Mouse (Mus musculus) liver, embryonic 14.5 days (tissue): ENCODE measurements at regions not wholly inside any gene's neighbourhood (a gene's known extent, or its start where the extent isn't known, plus 50 kb on each side); places are given as distances from the start of the nearest gene placed in this dataset.

Experiments used
- ATAC-seq: fragments of 200-750 bp; cut with Nextera tagmentation; 2 replicates; pipeline ENCODE4 v1.8.0; 2017; ENCODE audit warnings: moderate number of reproducible peaks, mild to moderate bottlenecking, moderate library complexity; ENCODE audit not compliant: insufficient read depth
- DNase-seq, 3 experiments: peaks; one replicate each; pipeline ENCODE4 v3.0.0-alpha.2; 2012 to 2013; ENCODE audit warnings: low read depth in 3 of 3, low spot score in 3 of 3
- H3K27ac ChIP-seq: fragments of 300-500 bp; sonication (generic); 2 replicates; pipeline ENCODE4 v1.5.1; 2014; ENCODE audit warnings: moderate library complexity, mild to moderate bottlenecking, control low read depth, inconsistent platforms
- H3K27me3 ChIP-seq: fragments of 300-500 bp; sonication (generic); 2 replicates; pipeline ENCODE4 v1.6.1; 2014; ENCODE audit warnings: mild to moderate bottlenecking, low read length, moderate library complexity; ENCODE audit not compliant: control insufficient read depth, insufficient read depth
- H3K36me3 ChIP-seq: fragments of 300-500 bp; sonication (generic); replicated peaks from 2 replicates; pipeline ENCODE4 v1.6.1; 2014; ENCODE audit warnings: low read depth; ENCODE audit not compliant: control insufficient read depth, insufficient read depth
- H3K4me1 ChIP-seq, 2 experiments: fragments of 200-500 bp in 1 of 2; fragments of 300-500 bp in 1 of 2; sonication (generic) in 1 of 2; replicated peaks; 2 replicates each; pipeline ENCODE4 v1.6.1; 2012 to 2014; ENCODE audit warnings: antibody characterized with exemption in 1 of 2, inconsistent platforms in 1 of 2, low read length in 1 of 2; ENCODE audit not compliant: control insufficient read depth in 2 of 2, insufficient read depth in 2 of 2
- H3K4me2 ChIP-seq: fragments of 300-500 bp; sonication (generic); 2 replicates; pipeline ENCODE4 v1.6.1; 2014; ENCODE audit warnings: low read depth, mild to moderate bottlenecking, control low read depth, moderate library complexity
- H3K4me3 ChIP-seq, 2 experiments: fragments of 200-500 bp in 1 of 2; fragments of 300-500 bp in 1 of 2; sonication (generic) in 1 of 2; 2 replicates each; pipeline ENCODE4 v1.5.1; 2012 to 2014; ENCODE audit warnings: low read depth in 2 of 2, low read length in 2 of 2, mild to moderate bottlenecking in 2 of 2, control low read depth in 1 of 2, inconsistent platforms in 1 of 2, moderate library complexity in 1 of 2; ENCODE audit not compliant: insufficient read depth in 1 of 2
- H3K9ac ChIP-seq: fragments of 300-500 bp; sonication (generic); replicated peaks from 2 replicates; pipeline ENCODE4 v1.6.1; 2014; ENCODE audit warnings: mild to moderate bottlenecking, control low read depth, moderate library complexity
- H3K9me3 ChIP-seq: fragments of 300-500 bp; sonication (generic); 2 replicates; pipeline ENCODE4 v1.6.1; 2016; ENCODE audit warnings: low read length, mixed read lengths; ENCODE audit not compliant: control insufficient read depth
- CTCF ChIP-seq: IDR thresholded peaks from 2 replicates; pipeline ENCODE4 v1.5.1; 2016; ENCODE audit warnings: antibody characterized with exemption, low read depth, control low read depth
- EP300 ChIP-seq: IDR thresholded peaks from 2 replicates; pipeline ENCODE4 v1.6.1; 2016; ENCODE audit warnings: antibody characterized with exemption, low read depth
- WGBS: fragments of 180-500 bp; shearing (Covaris S2); extraction: QIAGEN DNeasy Blood & Tissue Kit; methylation state at CpG from one replicate; pipeline ENCODE4 v1.1.7; 2014; ENCODE audit not compliant: insufficient replicate concordance; 5-methylcytosine and 5-hydroxymethylcytosine counted together

DNA sequence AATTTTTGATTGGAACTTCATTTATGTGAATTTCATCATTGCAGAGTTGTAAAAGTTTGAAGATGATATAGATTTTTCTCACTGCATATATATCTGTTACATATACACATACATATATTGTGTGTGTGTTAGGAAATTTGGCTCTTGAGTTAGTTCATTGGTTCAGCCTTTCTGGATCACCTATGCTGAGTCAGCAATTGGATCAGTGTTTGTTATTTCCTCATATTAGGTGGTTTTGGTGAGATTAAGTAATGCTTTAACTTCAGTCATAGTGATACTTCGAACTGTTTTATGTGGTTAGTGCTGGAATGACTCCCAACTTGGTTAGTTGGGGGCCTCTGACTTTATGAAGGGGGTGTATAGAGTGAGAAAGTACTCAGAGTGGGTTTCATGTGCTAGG, 138.7 kb upstream of the Tle4 start:
- Histone ChIP-seq H3K4me1 (no peaks in the 10 kb centered on the region), H3K27me3 (no peaks in the 10 kb centered on the region), H3K9ac (no peak overlapping the region), H3K4me2 (no peak overlapping the region), H3K36me3 (no peaks in the 10 kb centered on the region), H3K4me3 (no peak overlapping the region), H3K9me3 (no peaks in the 10 kb centered on the region), H3K27ac (no peak overlapping the region)
- TF ChIP-seq CTCF = no peak
- no peak for TF ChIP-seq EP300
- DNase-seq (no peak), ATAC-seq (no peak)
- 20% methylated on average over 1 of the region's 1 CpGs for WGBS

DNA sequence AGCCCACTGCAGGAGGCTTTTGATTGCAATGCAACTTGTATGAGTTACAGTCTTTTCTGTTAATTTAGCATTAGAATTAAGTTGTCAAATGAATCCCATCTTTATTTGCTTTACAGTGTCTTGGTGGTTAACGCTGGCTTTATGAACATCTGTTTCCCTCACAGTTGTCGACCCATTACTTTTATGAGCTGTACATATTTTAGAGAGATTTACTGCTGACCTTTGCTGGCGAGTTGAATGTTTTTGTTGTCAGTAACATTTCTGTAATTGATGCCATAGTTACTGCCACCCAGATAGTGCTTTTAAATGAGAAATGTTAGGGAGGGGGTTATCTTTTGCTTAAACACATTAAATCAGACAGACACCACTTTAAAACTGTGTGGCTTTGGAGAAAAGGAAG, 127.5 kb upstream of the Tle4 start:
- Histone ChIP-seq H3K4me3 (no peak overlapping the region), H3K27me3 (no peaks in the 10 kb centered on the region), H3K9ac (no peak overlapping the region), H3K4me1 (no peaks in the 10 kb centered on the region), H3K27ac (no peak overlapping the region), H3K4me2 (no peak overlapping the region), H3K36me3 (no peaks in the 10 kb centered on the region), H3K9me3 (no peaks in the 10 kb centered on the region)
- DNase-seq = no peak
- TF ChIP-seq EP300 = no peak
- TF ChIP-seq CTCF = no peak
- no peak for ATAC-seq
- WGBS = 50% methylated on average over 3 of the region's 3 CpGs

DNA sequence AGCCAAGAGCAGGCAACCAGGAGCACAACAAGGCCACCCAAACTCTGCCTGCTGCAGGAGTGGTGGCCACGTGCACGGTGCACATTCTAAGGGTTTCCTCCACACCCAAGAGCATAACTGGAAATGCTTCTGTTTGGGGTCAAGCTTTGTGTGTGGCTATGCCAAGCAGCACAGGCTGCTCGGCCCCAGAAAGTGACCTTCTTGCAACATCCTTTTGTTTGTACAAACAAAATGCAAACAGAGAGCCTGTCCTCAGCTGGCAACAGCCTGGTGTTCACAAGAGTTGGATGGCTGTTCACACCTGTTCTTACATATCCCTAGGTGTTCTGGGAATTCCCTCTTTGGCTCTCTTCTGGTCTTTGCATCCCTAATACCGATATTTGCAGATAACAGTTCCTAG, 126.8 kb upstream of the Tle4 start:
- ATAC-seq = no peak
- H3K36me3 ChIP-seq = no peaks in the 10 kb centered on the region
- no peaks in the 10 kb centered on the region for H3K27me3 ChIP-seq

DNA sequence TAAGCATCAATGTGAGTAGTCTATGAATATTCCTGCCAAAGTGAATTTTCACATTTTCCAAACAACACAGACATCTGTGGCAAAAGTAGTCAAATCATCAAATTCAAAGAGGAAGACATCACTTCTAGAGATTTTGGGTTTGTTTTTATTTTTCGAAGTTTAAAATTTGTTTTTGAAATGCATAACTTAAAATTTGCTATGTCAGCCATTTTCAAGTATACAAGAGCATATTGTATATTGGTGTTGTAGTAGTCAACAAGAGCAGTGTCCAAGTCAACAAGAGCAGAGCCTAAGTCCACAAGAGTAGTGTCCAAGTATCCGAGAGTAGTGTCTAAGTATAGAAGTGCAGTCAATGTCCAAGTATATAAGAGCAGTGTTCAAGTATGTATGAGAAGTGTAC, 107.9 kb upstream of the Tle4 start:
- Histone ChIP-seq H3K9ac (no peak overlapping the region), H3K27me3 (no peaks in the 10 kb centered on the region), H3K4me1 (no peaks in the 10 kb centered on the region), H3K27ac (no peak overlapping the region), H3K4me2 (no peak overlapping the region), H3K4me3 (no peak overlapping the region), H3K36me3 (no peaks in the 10 kb centered on the region), H3K9me3 (no peaks in the 10 kb centered on the region)
- no peak for DNase-seq
- no peak for TF ChIP-seq EP300
- 56% methylated on average over 2 of the region's 2 CpGs for WGBS
- no peak for ATAC-seq

More for the DNA sequence above, 126.8 kb upstream of the Tle4 start:
- no peak for DNase-seq
- H3K4me1 ChIP-seq = no peaks in the 10 kb centered on the region
- 52% methylated on average over 4 of the region's 4 CpGs for WGBS
- H3K4me2 ChIP-seq = no peak overlapping the region
- TF ChIP-seq EP300 (no peak), CTCF (no peak)
- no peaks in the 10 kb centered on the region for H3K9me3 ChIP-seq
- H3K9ac ChIP-seq = no peak overlapping the region
- no peak overlapping the region for H3K27ac ChIP-seq
- no peak overlapping the region for H3K4me3 ChIP-seq

DNA sequence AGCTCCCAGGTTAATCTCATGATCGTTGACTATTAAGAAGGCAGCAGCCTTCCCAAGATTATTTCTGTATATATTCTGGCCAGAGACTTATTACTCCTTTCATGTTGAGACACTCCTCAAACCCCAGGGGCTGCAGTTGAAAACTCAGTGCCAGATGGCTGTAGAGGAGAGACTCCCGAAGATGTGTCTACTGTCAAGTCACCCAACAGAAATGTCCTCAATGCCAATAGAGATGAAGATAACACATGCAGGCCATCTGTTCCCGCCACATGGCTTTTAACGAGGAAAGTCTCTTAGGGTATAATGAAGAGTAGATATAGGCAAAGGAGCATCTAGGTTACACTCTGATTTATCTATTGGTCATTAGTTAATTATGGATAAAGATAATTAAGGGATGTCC, 103.3 kb upstream of the Tle4 start:
- Histone ChIP-seq H3K27ac (no peak overlapping the region), H3K27me3 (no peaks in the 10 kb centered on the region), H3K4me1 (no peaks in the 10 kb centered on the region), H3K4me3 (no peak overlapping the region), H3K9me3 (no peaks in the 10 kb centered on the region), H3K9ac (no peak overlapping the region), H3K36me3 (no peaks in the 10 kb centered on the region), H3K4me2 (no peak overlapping the region)
- ATAC-seq (no peak), DNase-seq (no peak)
- WGBS = 55% methylated on average over 4 of the region's 4 CpGs
- TF ChIP-seq CTCF (no peak), EP300 (no peak)

DNA sequence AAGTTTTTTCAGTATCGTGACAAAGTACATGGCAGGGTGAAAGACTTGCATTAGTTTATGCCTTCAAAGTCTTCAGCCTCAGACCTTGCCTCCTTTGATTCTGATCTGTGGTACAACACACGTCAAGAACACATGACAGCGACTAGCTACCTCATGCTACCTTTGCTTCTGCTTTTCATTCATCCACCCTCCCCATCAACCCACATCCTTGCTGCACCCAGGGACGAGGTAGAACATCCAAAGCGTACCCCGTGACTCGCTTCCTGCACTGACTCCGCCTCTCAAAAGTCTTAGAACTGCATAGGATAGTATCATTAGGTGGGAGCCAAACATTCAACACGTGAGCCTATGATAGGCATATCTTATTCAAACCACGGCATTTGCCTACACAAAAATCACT, 97.5 kb upstream of the Tle4 start:
- Histone ChIP-seq H3K9me3 (no peaks in the 10 kb centered on the region), H3K4me3 (no peak overlapping the region), H3K36me3 (no peaks in the 10 kb centered on the region), H3K4me2 (no peak overlapping the region), H3K9ac (no peak overlapping the region), H3K27ac (no peak overlapping the region), H3K4me1 (no peaks in the 10 kb centered on the region), H3K27me3 (no peaks in the 10 kb centered on the region)
- no peak for DNase-seq
- 61% methylated on average over 10 of the region's 10 CpGs for WGBS
- TF ChIP-seq CTCF = no peak
- TF ChIP-seq EP300 = no peak
- ATAC-seq = no peak
